Mouse (Mus musculus) urinary bladder, postnatal 10 days (tissue): ENCODE results near the gene Ang6.
A peak's percentile ranks its signal among the peaks of the same experiment; 100 is the strongest.
"Not testable (repeated sequence)": the region's sequence is repeated elsewhere in the genome, so short reads cannot be mapped to it uniquely, and the experiment has no call there.

Experiments used
- DNase-seq: peaks from one replicate; pipeline ENCODE4 v3.0.0; 2022; ENCODE audit warnings: low spot score

Ang6 gene

DNA sequence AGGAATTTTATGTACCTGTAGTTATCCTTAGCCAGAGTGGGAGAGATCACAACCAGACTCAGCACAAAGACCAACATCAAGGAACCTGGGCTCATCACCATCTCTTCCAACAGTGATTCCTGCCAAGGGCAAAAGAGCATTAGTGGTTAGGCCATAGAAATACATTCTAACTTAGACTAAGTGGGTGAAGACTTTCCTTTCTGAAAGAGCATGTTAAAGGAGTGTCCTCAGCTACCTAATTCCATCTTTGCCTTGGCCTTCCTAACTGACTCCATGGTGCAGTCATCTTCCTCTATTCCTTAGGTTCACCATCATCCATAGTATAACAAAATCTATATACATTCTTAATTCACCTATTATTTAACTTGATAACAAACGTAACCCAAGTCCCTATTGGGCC, at the start of gene Ang6:
Gene Ang6 (minus strand): TSS at position 101 of the 400 bp plus-strand sequence.
- no peak for DNase-seq

DNA sequence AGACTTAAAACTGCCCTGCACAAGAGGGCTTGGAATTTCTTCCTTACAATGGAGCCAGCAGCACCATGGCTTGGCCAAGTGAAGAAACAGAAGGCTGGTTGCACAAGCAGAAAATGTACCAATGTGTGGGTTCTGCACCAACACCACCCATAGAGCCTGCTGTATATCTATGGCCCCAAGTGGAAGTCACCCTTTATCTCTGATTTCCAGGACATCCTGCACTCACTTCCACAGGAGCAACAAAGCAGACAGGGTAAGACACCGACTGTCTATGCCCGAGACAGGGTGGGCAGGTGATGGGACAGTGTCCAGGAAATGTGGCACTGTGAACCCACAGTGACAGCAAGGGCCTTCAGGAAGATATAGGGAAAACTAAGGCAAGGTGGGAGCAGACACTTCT, 44.5 kb upstream of the Ang6 start:
- DNase-seq, result not testable (repeated sequence)

DNA sequence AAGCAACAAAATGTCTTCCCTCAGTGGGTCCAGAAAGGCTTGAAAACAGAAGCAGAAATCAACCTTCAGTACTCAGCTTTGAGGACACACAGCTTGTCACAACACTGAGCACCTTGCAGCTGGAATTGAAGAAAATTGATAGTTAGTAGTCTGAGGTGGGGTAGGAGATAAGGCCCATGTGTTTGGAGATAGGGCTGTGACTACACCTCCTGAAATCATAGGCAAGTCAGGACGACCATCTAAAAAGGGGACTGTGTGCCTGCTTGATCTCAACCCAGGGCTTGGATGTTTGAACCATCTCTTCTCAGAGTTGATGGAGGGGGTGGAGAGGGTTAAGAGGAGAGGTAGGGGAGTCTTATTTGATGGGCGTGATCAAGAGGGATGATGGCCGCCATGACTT, 29.8 kb upstream of the Ang6 start:
- DNase-seq, result not testable (repeated sequence)

DNA sequence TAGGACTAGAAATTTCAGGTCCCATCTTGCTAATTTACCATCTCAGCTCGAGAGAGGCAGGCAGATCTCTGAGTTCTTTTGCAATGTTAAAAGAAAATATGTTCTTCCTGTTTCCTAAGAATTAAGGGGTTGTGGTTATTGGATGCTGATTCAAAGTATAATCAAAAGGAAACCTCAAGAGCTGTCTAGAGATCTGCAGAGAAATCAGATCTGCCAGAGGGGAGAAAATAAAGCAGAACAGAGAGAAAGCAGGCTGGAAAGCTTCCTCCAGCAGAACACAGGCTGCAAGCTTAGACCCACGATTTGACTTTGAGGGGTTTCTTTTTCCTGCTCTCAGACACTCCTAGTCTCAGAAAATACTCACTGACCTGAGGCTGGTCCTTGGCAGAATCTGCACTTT, 7.6 kb upstream of the Ang6 start:
- DNase-seq, result not testable (repeated sequence)

DNA sequence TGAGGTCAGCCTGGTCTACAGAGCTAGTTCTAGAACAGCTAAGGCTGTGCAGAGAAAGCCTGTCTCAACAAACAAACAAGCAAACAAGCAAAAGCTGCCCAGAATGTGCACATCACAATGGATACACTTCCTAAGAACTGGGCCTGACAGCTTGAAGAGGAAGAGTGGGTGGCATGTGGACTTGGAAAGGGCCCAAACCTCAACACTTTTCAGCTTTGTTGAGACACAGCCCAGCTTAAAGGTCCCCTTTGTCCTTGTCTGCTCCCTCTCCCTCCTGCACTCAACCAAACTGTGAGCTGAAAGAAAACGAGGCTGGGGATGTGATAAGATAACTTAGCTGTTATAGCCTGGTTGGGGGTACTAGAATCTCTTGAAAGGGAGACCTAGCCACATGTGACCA, 6.0 kb upstream of the Ang6 start:
- not testable (repeated sequence) for DNase-seq

DNA sequence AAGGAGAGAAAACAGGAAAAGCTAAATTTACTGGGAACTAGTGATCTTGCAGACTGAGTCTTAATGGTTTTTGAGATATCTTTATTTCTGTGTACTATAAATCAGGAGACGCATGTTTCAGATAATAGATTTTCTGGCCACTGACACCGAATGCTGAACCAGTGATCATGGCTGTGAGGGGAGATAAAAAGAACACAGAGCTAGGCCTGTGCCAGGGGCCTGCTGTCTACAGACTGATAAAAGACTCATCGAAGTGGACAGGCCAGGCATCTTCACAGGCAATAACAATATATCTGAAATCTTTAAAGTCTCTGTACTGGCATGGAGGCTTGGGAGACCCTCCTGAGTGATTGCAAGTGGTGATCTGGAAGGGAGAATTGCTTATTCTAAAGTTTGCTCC, 469 bp downstream of the Ang6 start:
- no peak for DNase-seq

DNA sequence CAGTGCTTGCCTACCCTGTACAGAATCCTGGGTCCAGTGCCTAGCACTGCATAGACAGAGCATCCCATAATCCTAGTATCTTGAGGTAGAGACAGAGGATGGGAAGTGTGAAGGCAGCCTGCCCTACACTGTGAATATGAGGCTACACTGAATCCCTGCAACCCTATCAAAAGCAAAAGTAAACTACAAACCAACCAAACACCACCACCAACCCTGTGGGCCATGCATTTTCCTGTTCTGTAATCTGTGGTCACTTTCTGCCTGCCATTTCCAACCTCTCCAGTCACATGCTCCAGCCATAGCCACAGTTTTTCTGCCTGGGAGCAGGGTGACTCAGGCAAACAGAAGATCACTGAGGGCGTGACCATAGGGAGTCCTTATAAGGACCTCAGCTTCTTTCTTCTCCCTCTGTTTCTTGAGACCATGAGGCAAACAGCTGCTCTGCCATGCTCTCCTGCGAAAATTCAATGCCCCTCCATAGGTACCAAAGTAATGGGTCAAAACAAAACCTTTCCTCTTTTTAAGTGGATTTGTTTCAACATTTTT, 3.5 kb downstream of the Ang6 start:
- not testable (repeated sequence) for DNase-seq

DNA sequence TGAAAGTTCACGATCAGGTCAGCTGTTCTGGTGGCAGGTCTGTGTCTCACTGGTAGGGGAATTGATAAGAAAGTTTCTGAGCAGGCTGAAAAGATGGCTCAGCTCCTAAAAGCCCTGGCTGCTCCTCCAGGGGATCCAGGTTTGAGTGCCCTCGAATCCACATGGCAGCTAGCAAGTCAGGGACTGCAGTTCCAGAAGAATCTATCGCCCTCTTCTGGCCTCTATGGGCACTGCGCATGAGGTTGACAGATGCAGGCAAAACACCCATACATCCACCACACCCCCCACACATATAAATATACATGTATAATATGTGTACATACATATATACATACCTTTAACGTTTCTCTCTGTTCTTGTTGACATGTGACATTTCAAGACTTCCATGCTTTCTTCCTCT, 14.7 kb downstream of the Ang6 start:
- peak; percentile 47 for DNase-seq

DNA sequence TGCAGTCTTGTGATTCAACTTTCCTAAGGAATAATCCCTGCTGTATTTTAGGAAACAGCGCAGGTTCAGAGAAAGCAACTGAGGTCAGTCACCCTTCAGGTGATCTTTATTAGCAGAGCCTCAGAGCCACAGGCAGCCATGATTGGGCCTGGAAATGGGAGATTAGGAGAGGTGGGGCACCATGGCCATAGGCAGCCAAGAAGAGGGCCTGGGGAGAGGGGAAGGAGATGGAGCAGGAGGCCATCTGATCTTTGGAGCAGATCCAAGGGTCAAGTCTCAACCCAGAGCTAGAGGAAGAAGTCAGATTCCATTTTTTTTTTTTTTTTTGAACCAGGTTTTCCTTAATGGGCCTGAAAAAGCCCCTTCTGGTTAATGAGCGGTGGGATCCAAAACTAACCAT, 15.9 kb downstream of the Ang6 start:
- no peak for DNase-seq

DNA sequence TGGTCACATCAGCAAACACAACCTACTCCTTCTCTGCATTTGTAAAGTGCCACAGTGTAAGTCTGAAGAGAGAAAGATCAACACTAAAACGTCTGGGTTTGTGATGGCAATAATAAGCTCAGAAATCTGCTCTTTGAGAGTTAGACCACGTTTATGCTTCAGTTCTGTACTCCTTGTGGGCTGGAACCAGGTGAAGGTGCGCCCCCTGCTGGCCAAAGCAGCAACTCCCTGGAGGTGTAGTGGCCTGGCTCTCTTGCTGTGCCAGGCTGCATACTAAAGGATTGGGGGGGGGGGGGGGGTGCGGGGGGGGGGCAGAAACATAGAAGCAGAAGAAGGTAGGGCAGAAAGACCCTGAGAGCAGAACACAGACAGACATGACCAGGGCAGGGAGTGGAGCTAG, 18.2 kb downstream of the Ang6 start:
- peak; percentile 13 for DNase-seq

DNA sequence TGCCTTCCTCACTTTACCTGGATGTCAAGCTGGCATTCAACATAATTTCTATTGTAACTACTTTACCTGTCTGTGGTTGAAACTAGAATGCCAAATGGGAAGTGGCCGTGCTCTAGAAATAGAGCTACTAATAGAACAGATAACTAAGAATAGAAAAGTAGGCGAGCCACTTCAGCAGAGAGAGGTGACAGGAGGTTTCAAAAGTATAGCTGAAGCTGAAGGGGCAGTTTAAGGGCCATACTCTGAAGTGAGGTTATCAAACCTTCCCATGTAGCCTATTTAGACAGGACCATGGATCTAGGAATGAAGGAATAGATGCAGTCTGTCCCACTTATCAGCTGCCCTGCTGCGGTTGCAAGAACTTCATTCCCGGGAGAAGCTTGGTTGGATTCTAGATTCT, 18.6 kb downstream of the Ang6 start:
- no peak for DNase-seq

DNA sequence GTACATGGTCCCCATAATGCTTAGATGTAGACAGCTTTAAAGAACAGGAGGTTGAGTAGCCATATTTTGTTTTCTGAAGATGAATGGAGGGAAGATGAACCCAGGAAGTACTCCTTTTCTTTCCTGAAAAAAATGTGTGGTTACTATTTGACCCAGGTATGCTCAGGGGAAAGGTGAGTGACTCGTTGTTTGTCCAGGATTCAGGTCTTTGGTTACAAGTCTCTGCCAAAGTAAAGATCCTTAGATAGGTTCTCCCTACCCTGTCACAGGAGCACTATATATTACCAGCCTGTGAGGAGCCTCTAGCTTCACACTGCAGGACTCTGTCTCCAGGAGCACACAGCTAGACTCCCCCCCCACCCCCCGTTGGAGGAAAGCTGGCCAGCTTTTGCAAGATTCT, 45.3 kb downstream of the Ang6 start, which contains the start of gene Ang5:
Gene Ang5 (plus strand): TSS at position 301 of the 400 bp plus-strand sequence.
- DNase-seq, result not testable (repeated sequence)

DNA sequence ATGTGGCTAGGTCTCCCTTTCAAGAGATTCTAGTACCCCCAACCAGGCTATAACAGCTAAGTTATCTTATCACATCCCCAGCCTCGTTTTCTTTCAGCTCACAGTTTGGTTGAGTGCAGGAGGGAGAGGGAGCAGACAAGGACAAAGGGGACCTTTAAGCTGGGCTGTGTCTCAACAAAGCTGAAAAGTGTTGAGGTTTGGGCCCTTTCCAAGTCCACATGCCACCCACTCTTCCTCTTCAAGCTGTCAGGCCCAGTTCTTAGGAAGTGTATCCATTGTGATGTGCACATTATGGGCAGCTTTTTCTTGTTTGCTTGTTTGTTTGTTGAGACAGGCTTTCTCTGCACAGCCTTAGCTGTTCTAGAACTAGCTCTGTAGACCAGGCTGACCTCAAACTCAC, 47.0 kb downstream of the Ang6 start:
- not testable (repeated sequence) for DNase-seq

DNA sequence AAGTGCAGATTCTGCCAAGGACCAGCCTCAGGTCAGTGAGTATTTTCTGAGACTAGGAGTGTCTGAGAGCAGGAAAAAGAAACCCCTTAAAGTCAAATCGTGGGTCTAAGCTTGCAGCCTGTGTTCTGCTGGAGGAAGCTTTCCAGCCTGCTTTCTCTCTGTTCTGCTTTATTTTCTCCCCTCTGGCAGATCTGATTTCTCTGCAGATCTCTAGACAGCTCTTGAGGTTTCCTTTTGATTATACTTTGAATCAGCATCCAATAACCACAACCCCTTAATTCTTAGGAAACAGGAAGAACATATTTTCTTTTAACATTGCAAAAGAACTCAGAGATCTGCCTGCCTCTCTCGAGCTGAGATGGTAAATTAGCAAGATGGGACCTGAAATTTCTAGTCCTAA, 48.7 kb downstream of the Ang6 start:
- not testable (repeated sequence) for DNase-seq
